Mouse (Mus musculus): ENCODE measurements around the gene Gpcpd1. TPM values are rescaled to one million over a fixed set of nuclear protein-coding genes. Genes with fewer than 3 reads are reported as not detected.

Gene Gpcpd1
- polyA plus RNA-seq (2012; rRNA removed): 21.6 and 21.9 TPM in 2 replicates

DNA sequence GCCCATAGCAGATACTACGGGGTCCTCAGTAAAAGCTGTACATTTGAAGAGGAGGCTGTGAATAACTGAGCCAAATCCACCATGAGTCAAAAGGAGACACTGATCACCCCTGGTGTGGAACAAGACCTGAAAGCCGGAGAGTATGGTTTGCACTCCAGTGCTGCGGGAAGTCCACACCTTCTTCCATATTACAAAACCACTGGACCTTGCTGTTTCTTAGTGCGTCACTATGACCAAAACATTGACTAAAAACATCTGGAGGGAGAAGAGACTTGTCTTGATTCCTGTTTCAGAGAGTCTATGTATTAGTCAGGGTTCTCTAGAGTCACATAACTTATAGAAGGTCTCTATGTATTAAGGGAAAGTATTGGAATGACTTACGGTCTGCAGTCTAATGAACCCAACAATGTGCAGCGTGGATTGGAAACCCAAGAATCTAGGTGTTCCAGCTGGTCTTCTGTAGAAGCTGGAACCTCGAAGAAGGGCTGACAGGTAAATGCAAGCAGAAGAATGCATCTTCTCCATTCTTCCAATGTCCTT is at the start of gene Gpcpd1:
Gene Gpcpd1, minus strand, starts transcription at position 490 of the 540 bp plus-strand sequence.

Other genes starting within 250 kb of the Gpcpd1 start
- gene Prokr2, start 202.3 kb downstream of the Gpcpd1 start, polyA plus RNA-seq (2012; rRNA removed): 0.02 TPM in 2 replicates
- gene Shld1, start 99.2 kb upstream of the Gpcpd1 start, polyA plus RNA-seq (2012; rRNA removed): 6.3 and 6.7 TPM in 2 replicates
- 0.03 and 0.10 TPM in 2 replicates for gene Chgb, start 193.5 kb upstream of the Gpcpd1 start, polyA plus RNA-seq (2012; rRNA removed)
- gene Trmt6, start 228.3 kb upstream of the Gpcpd1 start, polyA plus RNA-seq (2012; rRNA removed): 5.5 and 6.3 TPM in 2 replicates
- gene Mcm8, start 228.4 kb upstream of the Gpcpd1 start, polyA plus RNA-seq (2012; rRNA removed): 2.0 and 2.1 TPM in 2 replicates

Data from liver, embryonic 18 days (tissue).